Mouse (Mus musculus): ENCODE results near the gene Fmnl3.

DNA sequence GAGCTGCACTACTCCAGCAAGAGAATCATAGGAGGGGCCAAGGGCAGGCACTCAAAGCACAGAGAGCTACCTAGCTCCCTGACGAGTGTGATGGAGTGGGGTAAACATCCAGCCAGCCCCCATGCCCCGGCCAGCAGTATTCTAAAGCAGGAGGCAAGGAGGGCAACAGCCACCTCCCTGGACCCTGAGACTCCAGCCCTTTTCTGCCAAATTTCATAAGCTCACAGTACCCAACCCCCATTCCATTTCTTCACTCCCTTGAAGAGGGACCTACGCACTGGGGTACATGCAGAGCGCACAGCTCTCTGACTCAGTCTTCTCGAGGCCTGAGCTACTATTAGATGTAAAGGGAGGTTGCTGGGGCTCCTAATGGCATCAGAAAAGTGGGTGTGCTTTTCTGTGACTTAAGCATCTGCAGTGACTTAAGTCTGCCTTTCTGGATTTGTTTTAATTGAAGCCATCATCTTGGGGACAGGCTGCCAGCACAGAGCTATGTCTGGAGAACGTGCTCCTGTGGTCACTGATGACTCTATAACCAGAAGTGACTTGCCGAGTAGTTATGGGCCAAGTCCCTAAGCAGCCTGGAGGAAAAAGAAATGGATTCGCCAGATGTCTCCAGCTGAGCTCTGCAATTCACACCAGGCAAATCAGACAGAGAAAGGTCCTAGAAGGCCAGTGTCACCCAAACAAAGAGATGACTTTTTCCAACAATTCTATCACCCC, 26.0 kb downstream of the Fmnl3 start:
- TF ChIP-seq CTCF (IDR thresholded peaks at IDR 0.05; ENCODE audit: extremely low read depth, insufficient read length, insufficient replicate concordance, low read depth, low read length): no peak
- no peak for TF ChIP-seq POLR2A (IDR thresholded peaks at IDR 0.05; ENCODE audit: low read depth, low read length)
